Mouse (Mus musculus): ENCODE data around the gene Fbxo21.

DNA sequence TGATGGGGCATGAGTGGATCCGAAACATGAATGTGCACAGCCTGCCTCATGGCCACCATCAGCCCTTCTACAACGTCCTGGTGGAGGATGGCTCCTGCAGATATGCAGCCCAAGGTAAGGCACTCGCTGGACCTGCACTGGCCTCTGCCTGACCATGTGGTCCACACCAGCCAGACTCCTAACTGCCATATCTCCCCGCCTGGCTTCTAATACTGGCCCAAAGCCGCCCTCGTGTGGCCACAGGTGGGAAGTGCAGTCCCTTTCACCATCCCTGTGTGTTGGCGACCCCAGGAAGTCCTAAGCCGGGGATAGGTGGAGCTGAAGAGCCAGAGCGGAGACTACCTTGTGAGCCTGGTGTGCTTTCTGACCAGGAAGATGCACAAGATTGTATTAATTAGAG is 25.5 kb downstream of the Fbxo21 start:
- TF ChIP-seq TAL1 (IDR thresholded peaks at IDR 0.05; ENCODE audit: low read length): no peak
- no peak for TF ChIP-seq GATA1 (IDR thresholded peaks at IDR 0.05; ENCODE audit: low read length)
